Mouse (Mus musculus) embryonic facial prominence, embryonic 15.5 days (tissue): ENCODE measurements around the gene Krt78. TPM values are rescaled to one million over a fixed set of nuclear protein-coding genes. Genes with fewer than 3 reads are reported as not detected.

ENCODE experiments used
- ATAC-seq: fragments of 200-750 bp; cut with Nextera tagmentation; 2 replicates; pipeline ENCODE4 v1.8.0; 2017; ENCODE audit warnings: low read depth, moderate TSS enrichment; ENCODE audit not compliant: insufficient number of reproducible peaks, low FRiP score, low TSS enrichment
- H3K27ac ChIP-seq: fragments of 300-500 bp; sonication (generic); replicated peaks from 2 replicates; pipeline ENCODE4 v1.5.1; 2015; ENCODE audit warnings: mild to moderate bottlenecking, inconsistent platforms
- H3K27me3 ChIP-seq: fragments of 300-500 bp; sonication (generic); 2 replicates; pipeline ENCODE4 v1.6.1; 2015; ENCODE audit warnings: inconsistent platforms
- H3K36me3 ChIP-seq: fragments of 300-500 bp; sonication (generic); 2 replicates; pipeline ENCODE4 v1.6.1; 2015; ENCODE audit warnings: mild to moderate bottlenecking, inconsistent platforms
- H3K4me1 ChIP-seq: fragments of 300-500 bp; sonication (generic); 2 replicates; pipeline ENCODE4 v1.6.1; 2015; ENCODE audit warnings: inconsistent platforms
- H3K4me2 ChIP-seq: fragments of 300-500 bp; sonication (generic); replicated peaks from 2 replicates; pipeline ENCODE4 v1.6.1; 2015; ENCODE audit warnings: mild to moderate bottlenecking, inconsistent platforms
- H3K4me3 ChIP-seq: fragments of 300-500 bp; sonication (generic); replicated peaks from 2 replicates; pipeline ENCODE4 v1.5.1; 2015; ENCODE audit warnings: mild to moderate bottlenecking, inconsistent platforms
- H3K9ac ChIP-seq: fragments of 300-500 bp; sonication (generic); 2 replicates; pipeline ENCODE4 v1.6.1; 2015; ENCODE audit warnings: inconsistent platforms
- H3K9me3 ChIP-seq: fragments of 300-500 bp; sonication (generic); replicated peaks from 2 replicates; pipeline ENCODE4 v1.6.1; 2016; ENCODE audit warnings: inconsistent platforms
- WGBS: fragments of 180-500 bp; shearing (Covaris S2); methylation state at CpG from one replicate; pipeline ENCODE4 v1.1.7; 2015; 5-methylcytosine and 5-hydroxymethylcytosine counted together
- polyA plus RNA-seq: library from polyadenylated mRNA; unstranded; fragments of >200 nt; fragmentation: Nextera tagmentation; extraction: Ambion mirVana; gene quantifications from 2 replicates; pipeline ENCODE4 v1.2.1, GENCODE M21; 2015

The Krt78 gene
- polyA plus RNA-seq, 1 experiment from 2014 or later: 14.1 TPM

GRCm38 (mm10) chr15:101927340-101928080, 26.6 kb downstream of the Krt78 start:
- Histone ChIP-seq H3K4me2 (no peak overlapping the region), H3K36me3 (no peaks in the 10 kb centered on the region), H3K9ac (no peak overlapping the region), H3K27ac (no peak overlapping the region), H3K4me1 (peaks cover 18% of the 10 kb centered on the region), H3K27me3 (peaks cover 17% of the 10 kb centered on the region), H3K4me3 (no peak overlapping the region), H3K9me3 (no peaks in the 10 kb centered on the region)
- WGBS: 65% methylated on average over 12 of the region's 12 CpGs
- no peak for ATAC-seq

DNA sequence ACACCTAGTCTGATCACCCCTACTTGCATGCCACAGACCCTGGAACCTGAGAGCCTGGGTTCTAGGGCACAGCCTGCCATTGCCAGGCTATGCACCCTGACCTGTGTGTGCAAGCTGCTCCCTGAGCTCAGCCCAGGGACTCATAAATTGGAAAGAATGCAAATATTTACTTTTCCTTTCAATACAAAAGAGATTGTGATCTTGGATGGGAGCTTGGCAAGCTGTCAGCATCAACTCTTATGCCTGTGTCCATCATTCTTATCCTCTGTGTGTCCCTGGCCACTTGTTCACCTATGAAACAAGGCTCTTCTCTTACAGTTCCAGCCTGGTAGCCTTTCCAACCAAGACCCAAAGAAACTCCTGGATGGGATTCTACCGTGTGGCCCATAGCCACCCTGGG, 29.0 kb downstream of the Krt78 start:
- Histone ChIP-seq H3K4me3 (no peak overlapping the region), H3K4me2 (no peak overlapping the region), H3K27ac (no peak overlapping the region), H3K27me3 (peaks cover 5% of the 10 kb centered on the region; the same call in 1 of the 2 replicates), H3K9ac (no peak overlapping the region), H3K9me3 (no peaks in the 10 kb centered on the region), H3K36me3 (no peaks in the 10 kb centered on the region), H3K4me1 (peaks cover 11% of the 10 kb centered on the region)
- no peak for ATAC-seq
- 64% methylated on average over 1 of the region's 1 CpGs for WGBS

- no peaks in the 10 kb centered on the region for H3K9me3 ChIP-seq
- no peak within 1 kb of the TSS for H3K4me3 ChIP-seq
- WGBS: 70% methylated on average over 11 of the region's 11 CpGs
- H3K36me3 ChIP-seq: no peaks in the 10 kb centered on the region
- no peak for ATAC-seq
- no peak within 1 kb of the TSS for H3K4me2 ChIP-seq
- peaks cover 7% of the 10 kb centered on the region for H3K4me1 ChIP-seq
- H3K27me3 ChIP-seq: peaks cover 1% of the 10 kb centered on the region; the same call in 1 of the 2 replicates
- H3K9ac ChIP-seq: no peak within 1 kb of the TSS
- no peak within 1 kb of the TSS for H3K27ac ChIP-seq
Observed at GRCm38 (mm10) chr15:101924635-101925034, 29.5 kb downstream of the Krt78 start, which contains the start of gene Krt4. TSS of gene Krt4 (minus strand) at chr15:101924735.

GRCm38 (mm10) chr15:101922296-101922695, 31.8 kb downstream of the Krt78 start:
- no peak overlapping the region for H3K4me3 ChIP-seq
- no peak overlapping the region for H3K27ac ChIP-seq
- H3K36me3 ChIP-seq: no peaks in the 10 kb centered on the region
- H3K4me1 ChIP-seq: no peaks in the 10 kb centered on the region
- H3K9ac ChIP-seq: no peak overlapping the region
- no peaks in the 10 kb centered on the region for H3K9me3 ChIP-seq
- H3K4me2 ChIP-seq: no peak overlapping the region
- WGBS: 88% methylated on average over 2 of the region's 2 CpGs
- H3K27me3 ChIP-seq: no peaks in the 10 kb centered on the region
- no peak for ATAC-seq

GRCm38 (mm10) chr15:101916072-101916471, 38.0 kb downstream of the Krt78 start:
- Histone ChIP-seq H3K27ac (no peak overlapping the region), H3K4me2 (no peak overlapping the region), H3K36me3 (no peaks in the 10 kb centered on the region), H3K4me1 (no peaks in the 10 kb centered on the region), H3K27me3 (no peaks in the 10 kb centered on the region), H3K9me3 (no peaks in the 10 kb centered on the region), H3K4me3 (no peak overlapping the region), H3K9ac (no peak overlapping the region)
- ATAC-seq: no peak
- 68% methylated on average over 2 of the region's 2 CpGs for WGBS

DNA sequence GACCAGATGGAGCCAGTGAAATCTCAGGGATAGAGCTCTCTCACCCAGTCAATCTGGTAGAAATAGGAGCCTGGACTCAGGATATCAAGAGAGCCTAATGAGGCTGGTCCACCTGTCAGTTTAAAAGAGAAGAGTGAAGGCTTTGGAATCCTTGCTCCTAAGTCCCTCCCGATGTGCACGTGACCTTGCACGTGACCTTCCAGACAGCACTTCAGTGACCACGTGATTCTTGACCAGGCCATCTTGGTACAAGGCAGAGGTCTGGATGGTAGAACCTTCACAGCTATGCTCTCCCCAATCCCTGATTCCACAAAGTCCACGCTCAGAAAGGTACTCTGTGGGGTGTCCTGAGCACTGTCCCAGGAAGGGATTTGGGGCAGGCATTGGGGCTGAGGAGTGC, 49.2 kb downstream of the Krt78 start:
- no peak for ATAC-seq
- whole genome bisulfite sequencing: 83% methylated on average over 5 of the region's 5 CpGs
- H3K4me1 ChIP-seq: no peaks in the 10 kb centered on the region
- H3K36me3 ChIP-seq: no peaks in the 10 kb centered on the region
- no peak overlapping the region for H3K4me3 ChIP-seq
- no peaks in the 10 kb centered on the region for H3K27me3 ChIP-seq
- H3K4me2 ChIP-seq: no peak overlapping the region
- no peak overlapping the region for H3K27ac ChIP-seq
- H3K9me3 ChIP-seq: no peaks in the 10 kb centered on the region
- H3K9ac ChIP-seq: no peak overlapping the region

- Histone ChIP-seq H3K4me1 (no peaks in the 10 kb centered on the region), H3K4me3 (no peak overlapping the region), H3K9ac (no peak overlapping the region), H3K36me3 (no peaks in the 10 kb centered on the region), H3K27ac (no peak overlapping the region), H3K4me2 (no peak overlapping the region), H3K9me3 (no peaks in the 10 kb centered on the region), H3K27me3 (no peaks in the 10 kb centered on the region)
- no peak for ATAC-seq
- WGBS: 39% methylated on average over 12 of the region's 12 CpGs
Observed at GRCm38 (mm10) chr15:101902171-101903149, 51.6 kb downstream of the Krt78 start.

Other genes starting within 250 kb of the Krt78 start
- gene Krt5, start 241.4 kb downstream of the Krt78 start, polyA plus RNA-seq: 867 and 987 TPM in 2 replicates
- 101 and 197 TPM in 2 replicates for gene Krt71, start 211.2 kb downstream of the Krt78 start, polyA plus RNA-seq
- gene Krt72, start 167.8 kb downstream of the Krt78 start, polyA plus RNA-seq: 7.3 and 8.2 TPM in 2 replicates
- gene Krt73, start 151.9 kb downstream of the Krt78 start, polyA plus RNA-seq: 17.2 and 30.5 TPM in 2 replicates
- gene Krt2, start 136.1 kb downstream of the Krt78 start, polyA plus RNA-seq: 1.2 and 2.0 TPM in 2 replicates
- gene Krt1, start 103.5 kb downstream of the Krt78 start, polyA plus RNA-seq: 757 and 778 TPM in 2 replicates
- gene Krt77, start 84.6 kb downstream of the Krt78 start, polyA plus RNA-seq: 67.0 and 80.2 TPM in 2 replicates
- gene Krt76, start 61.4 kb downstream of the Krt78 start, polyA plus RNA-seq: 0.63 and 2.2 TPM in 2 replicates
- 212 and 217 TPM in 2 replicates for gene Krt4, start 29.6 kb downstream of the Krt78 start, polyA plus RNA-seq
- 67.2 and 70.6 TPM in 2 replicates for gene Krt79, start 14.0 kb downstream of the Krt78 start, polyA plus RNA-seq
- gene Krt8, start 50.2 kb upstream of the Krt78 start, polyA plus RNA-seq: 131 and 181 TPM in 2 replicates
- gene Krt18, start 73.9 kb upstream of the Krt78 start, polyA plus RNA-seq: 87.8 and 119 TPM in 2 replicates
- 107 and 113 TPM in 2 replicates for gene Eif4b, start 119.5 kb upstream of the Krt78 start, polyA plus RNA-seq
- 45.5 and 57.2 TPM in 2 replicates for gene Tns2, start 146.1 kb upstream of the Krt78 start, polyA plus RNA-seq
- 27.4 and 31.7 TPM in 2 replicates for gene Spryd3, start 181.9 kb upstream of the Krt78 start, polyA plus RNA-seq
- 8.3 and 8.8 TPM in 2 replicates for gene Igfbp6, start 190.1 kb upstream of the Krt78 start, polyA plus RNA-seq
- 0.21 and 0.41 TPM in 2 replicates for gene Soat2, start 196.2 kb upstream of the Krt78 start, polyA plus RNA-seq
- 61.5 and 62.7 TPM in 2 replicates for gene Zfp740, start 249.0 kb upstream of the Krt78 start, polyA plus RNA-seq